Mouse (Mus musculus) spleen, adult 12 weeks (tissue): ENCODE data around the gene Fzd9.
"Not testable (repeated sequence)": the region's sequence is repeated elsewhere in the genome, so short reads cannot be mapped to it uniquely, and the experiment has no call there.

Experiments used
- DNase-seq: peaks from one replicate; pipeline ENCODE4 v3.0.0; 2022; ENCODE audit warnings: low spot score

Gene Fzd9

DNA sequence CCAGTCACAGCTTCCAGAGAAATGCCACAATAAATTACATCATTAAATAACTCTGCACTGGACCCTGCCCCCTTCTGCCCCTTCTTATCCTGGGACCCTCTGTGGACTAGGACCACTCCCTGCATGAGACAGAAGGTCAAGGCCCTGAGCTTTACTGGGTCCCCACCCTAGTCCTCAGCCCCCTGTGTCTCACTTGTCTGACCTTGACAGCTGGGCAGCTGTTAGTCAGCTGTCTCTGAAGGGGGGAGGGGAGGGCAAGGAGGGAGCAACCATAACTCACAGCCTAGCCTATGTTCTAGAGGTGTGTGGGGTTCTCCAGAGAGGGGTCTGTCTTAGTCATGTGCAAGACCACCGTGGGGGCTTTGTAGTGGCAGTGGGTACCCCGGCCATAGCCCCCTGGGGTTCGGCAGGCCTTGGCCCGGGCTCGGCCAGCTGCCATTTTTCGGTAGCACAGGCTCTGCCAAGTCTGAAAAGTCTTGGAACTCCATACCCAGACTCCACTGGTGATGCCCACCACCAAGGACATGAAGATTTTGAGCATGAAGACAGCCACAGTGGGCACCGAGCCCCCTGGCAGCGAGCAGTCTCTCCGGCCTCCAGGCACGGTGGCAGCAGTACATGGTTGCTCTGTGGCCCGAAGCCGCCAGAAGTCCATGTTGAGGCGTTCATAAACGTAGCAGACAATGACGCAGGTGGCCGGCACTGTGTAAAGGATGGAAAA lies 1.9 kb downstream of the Fzd9 start:
- DNase-seq = no peak

DNA sequence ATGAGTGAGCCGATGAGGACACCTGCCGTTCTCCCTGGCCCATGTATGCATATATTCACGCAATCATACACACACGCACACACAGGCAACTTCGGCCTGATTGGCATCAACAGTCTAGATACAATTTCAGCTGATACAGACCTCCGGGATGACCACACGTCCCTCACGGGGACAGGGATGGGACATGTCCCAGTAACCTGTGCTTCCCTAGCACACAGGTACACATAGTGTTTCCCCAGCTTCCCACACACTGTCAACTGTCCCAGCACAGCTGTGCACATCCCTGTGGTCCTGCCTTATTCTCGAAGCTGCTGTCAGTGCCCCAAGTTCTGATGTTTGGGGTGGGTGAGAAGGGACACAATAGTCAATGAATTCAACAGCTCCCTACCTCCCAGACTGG lies 3.7 kb downstream of the Fzd9 start:
- DNase-seq = no peak

DNA sequence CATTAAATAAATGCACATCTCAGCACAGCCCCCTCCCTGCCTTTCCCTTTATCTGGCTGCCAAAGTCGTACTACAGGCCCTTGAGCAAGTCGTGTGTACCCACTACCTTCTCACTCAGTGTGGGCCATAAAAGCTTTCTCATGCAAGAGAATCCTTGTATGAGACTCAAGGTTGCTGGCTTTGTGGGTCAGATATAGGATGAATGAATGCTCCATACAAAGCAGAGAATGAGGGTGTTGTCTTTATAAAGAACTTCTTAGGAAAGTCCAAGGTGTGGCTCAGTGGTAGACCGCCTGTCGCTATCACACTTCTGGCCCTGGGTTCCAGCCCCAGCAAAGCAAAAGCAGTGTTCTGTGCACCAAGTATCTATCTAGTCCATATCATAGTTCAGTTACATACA lies 4.5 kb downstream of the Fzd9 start:
- DNase-seq = no peak

DNA sequence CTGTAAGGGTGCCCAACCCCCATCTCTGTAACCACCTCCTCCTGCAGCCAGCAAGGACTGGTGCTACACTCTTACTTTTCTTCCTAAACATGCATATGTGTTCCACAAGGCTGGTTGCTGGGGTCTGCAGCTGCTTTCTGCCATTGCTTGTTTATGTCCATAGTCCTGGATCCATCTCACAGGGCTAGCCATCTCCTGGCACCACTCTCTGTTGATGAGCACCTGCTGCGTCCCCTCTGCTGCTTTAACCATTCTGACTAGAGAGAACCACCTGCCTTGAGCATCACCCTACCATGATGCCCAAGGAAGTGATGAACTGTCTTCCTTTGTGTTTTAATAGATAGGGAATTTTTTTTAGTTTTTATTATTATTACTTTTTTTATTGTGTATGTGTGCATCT lies 7.9 kb downstream of the Fzd9 start:
- DNase-seq = no peak

DNA sequence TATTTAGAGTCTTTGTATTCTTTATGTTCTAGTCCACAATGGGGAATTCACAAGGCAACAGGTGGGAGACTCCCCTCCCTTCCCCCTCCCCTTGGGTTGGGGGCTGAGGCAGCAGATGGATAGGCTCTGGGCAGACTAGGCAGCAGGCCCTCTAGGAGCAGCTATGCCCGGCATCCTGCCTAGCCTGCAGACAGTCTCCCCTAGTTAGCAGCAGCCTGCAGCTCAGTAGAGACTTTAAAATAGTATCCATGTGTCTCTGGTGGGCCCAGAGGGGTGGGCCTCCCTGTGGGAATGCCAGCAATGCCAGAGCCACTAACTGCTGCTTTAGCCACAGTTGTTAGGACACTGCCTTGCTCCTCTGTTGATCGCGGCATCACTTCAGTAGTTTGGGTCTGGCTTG lies 8.4 kb downstream of the Fzd9 start:
- no peak for DNase-seq

- DNase-seq = no peak
These were observed 8.9 kb downstream of the Fzd9 start for GRCm38 (mm10) chr5:135242136-135242535.

- DNase-seq = no peak
These were observed 9.6 kb downstream of the Fzd9 start for GRCm38 (mm10) chr5:135241474-135241873.

GRCm38 (mm10) chr5:135238832-135239231 lies 12.2 kb downstream of the Fzd9 start:
- no peak for DNase-seq

- peak; percentile 12 for DNase-seq
These were observed 14.5 kb downstream of the Fzd9 start for GRCm38 (mm10) chr5:135236571-135236970.

GRCm38 (mm10) chr5:135233166-135233920 lies 17.7 kb downstream of the Fzd9 start:
- no peak for DNase-seq

DNA sequence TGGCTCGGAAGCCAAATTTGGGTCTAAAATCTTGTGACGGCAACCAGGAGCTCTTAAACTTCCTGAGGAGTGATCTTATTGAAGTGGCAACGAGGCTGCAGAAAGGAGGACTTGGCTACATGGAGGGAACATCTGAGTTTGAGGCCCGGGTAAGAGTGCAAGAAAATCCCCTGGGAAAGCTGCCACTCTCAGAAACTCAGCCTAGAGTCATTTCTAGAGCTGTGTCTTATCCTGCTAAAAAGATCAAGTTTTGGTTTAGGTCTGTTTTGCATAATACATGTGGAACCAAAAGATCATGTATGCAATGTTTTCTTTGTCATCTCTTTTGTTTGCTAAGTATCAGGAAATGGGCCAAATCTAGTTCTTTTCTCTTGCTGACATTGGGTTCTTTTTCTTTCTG lies 20.8 kb downstream of the Fzd9 start:
- no peak for DNase-seq

GRCm38 (mm10) chr5:135225879-135226278 lies 25.2 kb downstream of the Fzd9 start:
- DNase-seq = not testable (repeated sequence)

DNA sequence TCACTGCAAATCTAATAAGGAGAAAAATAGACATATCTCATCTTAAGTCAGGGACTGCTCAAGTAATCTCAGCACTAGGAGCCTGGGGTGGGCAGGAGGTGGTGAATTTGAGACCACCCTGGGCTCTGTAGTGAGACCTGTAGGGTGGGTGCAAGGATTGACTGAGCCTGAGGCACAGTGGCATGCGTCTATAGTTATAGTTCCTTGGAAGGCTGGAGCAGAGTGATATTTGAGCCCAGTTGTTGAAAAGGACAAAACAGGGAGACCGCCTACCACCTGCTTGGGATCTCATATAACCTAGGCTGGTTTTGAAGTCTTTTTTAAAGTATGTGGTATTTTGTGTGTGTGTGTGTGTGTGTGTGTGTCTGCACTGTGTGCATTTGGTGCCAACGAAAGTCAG lies 26.9 kb downstream of the Fzd9 start:
- no peak for DNase-seq

DNA sequence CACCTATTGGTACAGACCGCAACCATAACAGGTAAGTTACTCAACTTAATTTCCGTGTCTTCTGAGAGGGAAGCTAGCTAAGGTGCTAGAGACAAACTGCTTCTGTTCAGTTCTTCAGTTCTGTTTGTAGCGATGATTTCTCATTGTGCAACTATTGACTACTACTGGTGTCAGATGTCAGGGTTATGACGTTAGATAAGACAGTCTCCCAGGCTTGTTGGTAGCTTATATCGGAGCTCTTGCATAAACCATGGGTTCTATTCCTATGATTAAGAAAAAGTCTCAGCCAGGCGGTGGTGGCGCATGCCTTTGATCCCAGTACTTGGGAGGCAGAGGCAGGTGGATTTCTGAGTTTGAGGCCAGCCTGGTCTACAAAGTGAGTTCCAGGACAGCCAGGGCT lies 29.0 kb downstream of the Fzd9 start:
- no peak for DNase-seq

GRCm38 (mm10) chr5:135220941-135221340 lies 30.1 kb downstream of the Fzd9 start:
- DNase-seq = no peak

DNA sequence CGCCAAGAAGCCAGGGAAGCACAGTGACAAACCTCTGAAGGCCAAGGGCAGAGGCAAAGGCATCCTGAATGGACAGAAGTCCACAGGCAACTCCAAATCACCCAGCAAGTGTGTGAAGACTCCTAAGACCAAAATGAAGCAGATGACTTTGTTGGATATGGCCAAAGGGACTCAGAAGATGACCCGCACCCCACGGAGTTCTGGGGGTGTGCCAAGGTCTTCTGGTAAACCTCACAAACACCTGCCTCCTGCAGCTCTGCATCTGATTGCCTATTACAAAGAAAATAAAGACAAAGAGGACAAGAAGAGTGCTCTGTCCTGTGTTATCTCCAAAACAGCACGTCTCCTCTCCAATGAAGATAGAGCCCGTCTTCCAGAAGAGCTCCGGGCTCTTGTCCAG lies 34.2 kb downstream of the Fzd9 start:
- no peak for DNase-seq

DNA sequence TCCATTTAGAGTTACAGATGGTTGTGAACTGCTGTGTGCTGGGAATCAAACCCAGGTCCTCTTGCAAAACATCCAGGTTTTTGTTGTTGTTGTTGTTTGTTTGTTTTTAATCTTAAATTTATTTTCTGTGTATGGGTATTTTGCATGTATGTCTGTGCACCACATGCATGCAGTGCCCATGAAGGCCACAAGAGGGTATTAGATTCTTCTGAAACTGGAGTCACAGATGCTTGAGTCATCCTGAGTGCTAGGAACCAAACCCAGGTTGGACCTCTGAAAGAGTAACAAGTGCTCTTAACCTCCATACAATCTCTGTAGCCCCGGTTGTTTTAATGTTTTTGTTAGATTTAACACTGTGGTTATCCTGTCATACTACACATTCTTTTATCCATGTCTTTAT lies 42.8 kb downstream of the Fzd9 start:
- no peak for DNase-seq

DNA sequence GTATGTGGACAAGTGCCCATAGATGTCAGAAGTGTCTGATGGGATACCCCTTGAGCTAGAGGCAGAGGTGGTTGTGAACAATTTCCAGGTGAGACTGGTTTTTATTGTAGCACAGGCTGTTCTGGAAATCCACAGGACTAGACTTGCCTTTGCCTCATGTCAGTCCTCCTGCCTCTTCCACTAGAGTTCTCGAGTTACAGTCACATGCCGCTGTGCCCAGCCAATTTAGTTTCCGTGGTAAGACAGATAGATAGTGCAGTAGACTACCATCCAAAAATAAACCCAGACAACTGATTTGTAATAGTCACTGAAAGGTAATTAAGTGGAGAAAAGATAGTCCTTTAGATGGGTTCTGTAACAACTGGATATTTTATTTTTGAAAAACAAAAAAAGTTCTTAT lies 48.3 kb downstream of the Fzd9 start:
- DNase-seq = no peak
